Mouse (Mus musculus) monocyte, adult 59 days (primary cell): Measurements from ENCODE around the gene Zfp142. TPM values are rescaled to one million over a fixed set of nuclear protein-coding genes. Genes with fewer than 3 reads are reported as not detected.

Source experiments
- total RNA-seq, 2 experiments: library from RNA; stranded (reverse); gene quantifications; one replicate each; pipeline ENCODE4 v1.2.4; 2023

Gene Zfp142
- 10 to 100 TPM; 19.7 to 24.2 TPM for total RNA-seq

GRCm38 (mm10) chr1:74587773-74588445 lies at the start of gene Zfp142, which contains the start of gene Bcs1l:
Zfp142 (minus strand) TSS chr1:74588246.
Bcs1l (plus strand) TSS chr1:74588289.

GRCm38 (mm10) chr1:74601267-74601962 lies 13.4 kb upstream of the Zfp142 start, which contains the start of the genes Rnf25 and Stk36:
Rnf25 (minus strand) TSS chr1:74601397.
Stk36 (plus strand) TSS chr1:74601445.

GRCm38 (mm10) chr1:74544184-74544583 lies 43.9 kb downstream of the Zfp142 start, which contains the start of gene Usp37:
Usp37 (minus strand) TSS chr1:74544284.

GRCm38 (mm10) chr1:74542451-74542961 lies 45.5 kb downstream of the Zfp142 start, which contains the start of gene Plcd4:
Plcd4 (plus strand) TSS chr1:74542888.

Other genes with a start within 250 kb of the Zfp142 start
- under 1 TPM; 0.49 to 0.76 TPM for gene Catip, start 226.1 kb downstream of the Zfp142 start, total RNA-seq
- 100 to 1,000 TPM; 616 to 632 TPM for gene Slc11a1, start 213.1 kb downstream of the Zfp142 start, total RNA-seq
- gene Ctdsp1, start 196.7 kb downstream of the Zfp142 start, total RNA-seq: 100 to 1,000 TPM; 136 to 144 TPM
- gene Vil1, start 178.9 kb downstream of the Zfp142 start, total RNA-seq: under 1 TPM in 1 of 2 experiments, not detected in 1; 1.00 TPM
- gene Cnot9, start 82.2 kb downstream of the Zfp142 start, total RNA-seq: 10 to 100 TPM; 18.8 to 18.9 TPM
- gene Plcd4, start 45.4 kb downstream of the Zfp142 start, total RNA-seq: under 1 TPM in 1 of 2 experiments, not detected in 1; 0.85 TPM
- gene Usp37, start 44.0 kb downstream of the Zfp142 start, total RNA-seq: 10 to 100 TPM; 15.8 to 18.7 TPM
- 1 to 10 TPM; 6.5 to 7.0 TPM for gene Bcs1l, start within 50 bp of the Zfp142 start, total RNA-seq
- 10 to 100 TPM; 38.6 to 45.9 TPM for gene Rnf25, start 13.2 kb upstream of the Zfp142 start, total RNA-seq
- under 1 TPM; 0.36 to 0.84 TPM for gene Stk36, start 13.2 kb upstream of the Zfp142 start, total RNA-seq
- gene Ttll4, start 73.5 kb upstream of the Zfp142 start, total RNA-seq: 10 to 100 TPM; 26.2 to 33.6 TPM
- 100 to 1,000 TPM; 183 to 203 TPM for gene Cyp27a1, start 125.3 kb upstream of the Zfp142 start, total RNA-seq
- not detected for gene Prkag3, start 161.0 kb upstream of the Zfp142 start, total RNA-seq
- 1 to 10 TPM; 3.7 to 6.5 TPM for gene Wnt6, start 183.6 kb upstream of the Zfp142 start, total RNA-seq
- gene Wnt10a, start 203.3 kb upstream of the Zfp142 start, total RNA-seq: not detected